Mouse (Mus musculus) liver, embryonic 16.5 days (tissue): ENCODE data around the gene Tcl1b4. TPM values are rescaled to one million over a fixed set of nuclear protein-coding genes. Genes with fewer than 3 reads are reported as not detected.

Experiments
- ATAC-seq: fragments of 200-750 bp; cut with Nextera tagmentation; 2 replicates; pipeline ENCODE4 v1.8.0; 2017; ENCODE audit warnings: low read depth, mild to moderate bottlenecking, moderate number of reproducible peaks, moderate library complexity
- H3K27ac ChIP-seq: fragments of 300-500 bp; sonication (generic); 2 replicates; pipeline ENCODE4 v1.5.1; 2014; ENCODE audit warnings: mild to moderate bottlenecking, low read length
- H3K27me3 ChIP-seq: fragments of 300-500 bp; sonication (generic); 2 replicates; pipeline ENCODE4 v1.6.1; 2014; ENCODE audit warnings: low read depth, low read length, mixed read lengths; ENCODE audit not compliant: control insufficient read depth, insufficient read depth
- H3K36me3 ChIP-seq: fragments of 300-500 bp; sonication (generic); 2 replicates; pipeline ENCODE4 v1.6.1; 2014; ENCODE audit warnings: mild to moderate bottlenecking; ENCODE audit not compliant: control insufficient read depth, insufficient read depth
- H3K4me1 ChIP-seq: fragments of 300-500 bp; sonication (generic); 2 replicates; pipeline ENCODE4 v1.6.1; 2014; ENCODE audit warnings: low read depth, low read length, mixed read lengths; ENCODE audit not compliant: control insufficient read depth
- H3K4me2 ChIP-seq: fragments of 300-500 bp; sonication (generic); 2 replicates; pipeline ENCODE4 v1.6.1; 2014; ENCODE audit warnings: low read depth, low read length, mixed read lengths
- H3K4me3 ChIP-seq: fragments of 300-500 bp; sonication (generic); 2 replicates; pipeline ENCODE4 v1.5.1; 2014; ENCODE audit warnings: low read depth, mild to moderate bottlenecking, low read length
- H3K9ac ChIP-seq: fragments of 300-500 bp; sonication (generic); 2 replicates; pipeline ENCODE4 v1.6.1; 2014; ENCODE audit warnings: low read depth, low read length
- H3K9me3 ChIP-seq: fragments of 300-500 bp; sonication (generic); replicated peaks from 2 replicates; pipeline ENCODE4 v1.6.1; 2016; ENCODE audit warnings: low read length; ENCODE audit not compliant: control insufficient read depth
- WGBS: fragments of 180-500 bp; shearing (Covaris S2); extraction: QIAGEN DNeasy Blood & Tissue Kit; methylation state at CpG from one replicate; pipeline ENCODE4 v1.1.7; 2014; ENCODE audit not compliant: insufficient replicate concordance; 5-methylcytosine and 5-hydroxymethylcytosine counted together
- polyA plus RNA-seq: library from polyadenylated mRNA; unstranded; fragments of >200 nt; fragmentation: Nextera tagmentation; extraction: Ambion mirVana; gene quantifications from 2 replicates; pipeline ENCODE4 v1.2.1, GENCODE M21; 2015

Tcl1b4 gene
- polyA plus RNA-seq, 1 experiment from 2014 or later = not detected

- Histone ChIP-seq H3K9me3 (no peaks in the 10 kb centered on the region), H3K27ac (no peak overlapping the region), H3K27me3 (no peaks in the 10 kb centered on the region), H3K4me2 (no peak overlapping the region), H3K4me1 (no peaks in the 10 kb centered on the region), H3K4me3 (no peak overlapping the region), H3K9ac (no peak overlapping the region), H3K36me3 (no peaks in the 10 kb centered on the region)
- WGBS = 44% methylated on average over 16 of the region's 16 CpGs
- no peak for ATAC-seq
Measured at GRCm38 (mm10) chr12:105224621-105225320, 23.0 kb downstream of the Tcl1b4 start.

- Histone ChIP-seq H3K4me3 (no peak overlapping the region), H3K9ac (no peak overlapping the region), H3K36me3 (no peaks in the 10 kb centered on the region)
Measured at GRCm38 (mm10) chr12:105234362-105234761, 32.6 kb downstream of the Tcl1b4 start.

GRCm38 (mm10) chr12:105235091-105235490, 33.3 kb downstream of the Tcl1b4 start:
- WGBS = 30% methylated on average over 3 of the region's 3 CpGs
- ATAC-seq = no peak
- Histone ChIP-seq H3K36me3 (no peaks in the 10 kb centered on the region), H3K4me2 (no peak overlapping the region), H3K27me3 (no peaks in the 10 kb centered on the region), H3K9ac (no peak overlapping the region), H3K27ac (no peak overlapping the region), H3K4me1 (no peaks in the 10 kb centered on the region), H3K4me3 (no peak overlapping the region), H3K9me3 (no peaks in the 10 kb centered on the region)

More at GRCm38 (mm10) chr12:105234362-105234761, 32.6 kb downstream of the Tcl1b4 start:
- no peaks in the 10 kb centered on the region for H3K27me3 ChIP-seq
- WGBS = 64% methylated on average over 11 of the region's 11 CpGs
- H3K27ac ChIP-seq = no peak overlapping the region
- no peaks in the 10 kb centered on the region for H3K9me3 ChIP-seq
- no peak overlapping the region for H3K4me2 ChIP-seq
- no peak for ATAC-seq
- H3K4me1 ChIP-seq = no peaks in the 10 kb centered on the region

DNA sequence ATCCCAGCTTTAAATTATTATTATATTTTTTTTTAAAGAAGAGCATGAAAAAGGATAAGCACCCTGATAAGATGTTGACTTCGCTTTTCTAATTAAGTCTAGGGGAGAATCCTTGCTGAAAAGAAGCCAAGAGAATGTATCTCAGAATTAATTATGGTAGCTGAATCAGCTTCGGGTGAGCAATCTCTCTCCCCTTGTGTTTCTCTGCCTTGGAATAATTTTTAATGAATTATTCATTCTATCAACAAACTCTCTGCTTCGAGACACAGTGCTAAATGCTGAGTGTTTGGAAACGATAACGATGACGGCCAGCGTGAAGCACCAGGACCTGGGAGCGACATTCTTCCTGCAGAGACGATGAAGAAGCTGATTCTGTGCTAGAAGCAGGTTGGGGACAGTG, 37.3 kb downstream of the Tcl1b4 start:
- Histone ChIP-seq H3K36me3 (no peaks in the 10 kb centered on the region), H3K9ac (no peak overlapping the region), H3K27me3 (no peaks in the 10 kb centered on the region), H3K4me2 (no peak overlapping the region), H3K27ac (no peak overlapping the region), H3K4me1 (no peaks in the 10 kb centered on the region), H3K4me3 (no peak overlapping the region), H3K9me3 (no peaks in the 10 kb centered on the region)
- 69% methylated on average over 9 of the region's 9 CpGs for WGBS
- ATAC-seq = no peak

DNA sequence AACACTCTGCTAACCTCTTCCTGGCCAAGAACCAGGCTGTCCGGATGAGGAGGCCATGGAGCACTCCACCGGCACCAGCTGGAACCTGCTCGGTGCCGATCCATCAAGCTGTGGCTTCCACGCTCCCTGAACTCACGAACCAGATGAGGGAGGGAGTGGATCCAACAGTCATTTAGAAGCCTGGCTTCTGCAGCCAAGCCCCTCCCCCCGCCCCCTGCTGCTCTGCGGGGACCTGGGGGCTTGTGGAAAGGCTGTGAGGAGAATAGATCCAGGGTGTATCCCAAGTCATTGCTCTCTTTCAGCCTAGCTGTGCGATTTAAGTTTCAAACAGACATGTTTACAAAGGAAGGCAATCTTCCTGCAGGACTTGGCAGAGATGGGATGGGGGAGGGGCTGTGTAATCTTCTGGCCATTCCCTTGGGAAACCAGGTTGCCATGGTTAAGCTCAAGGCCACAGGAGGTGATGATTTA, 47.0 kb downstream of the Tcl1b4 start:
- H3K4me2 ChIP-seq = no peak overlapping the region

GRCm38 (mm10) chr12:105253796-105254195, 52.0 kb downstream of the Tcl1b4 start:
- no peaks in the 10 kb centered on the region for H3K36me3 ChIP-seq
- no peak overlapping the region for H3K4me2 ChIP-seq
- H3K9me3 ChIP-seq = no peaks in the 10 kb centered on the region
- 74% methylated on average over 3 of the region's 3 CpGs for WGBS
- H3K9ac ChIP-seq = no peak overlapping the region
- H3K27me3 ChIP-seq = no peaks in the 10 kb centered on the region
- H3K27ac ChIP-seq = no peak overlapping the region
- H3K4me3 ChIP-seq = no peak overlapping the region
- H3K4me1 ChIP-seq = no peaks in the 10 kb centered on the region
- no peak for ATAC-seq

More for the DNA sequence above, 47.0 kb downstream of the Tcl1b4 start:
- Histone ChIP-seq H3K27me3 (no peaks in the 10 kb centered on the region), H3K9ac (no peak overlapping the region), H3K4me1 (no peaks in the 10 kb centered on the region), H3K4me3 (no peak overlapping the region), H3K27ac (no peak overlapping the region), H3K9me3 (no peaks in the 10 kb centered on the region), H3K36me3 (no peaks in the 10 kb centered on the region)
- 5% methylated on average over 9 of the region's 9 CpGs for WGBS
- no peak for ATAC-seq

Other genes starting within 250 kb of the Tcl1b4 start
- gene Syne3, start 192.1 kb upstream of the Tcl1b4 start, polyA plus RNA-seq = 2.8 TPM in 2 replicates
- 424 and 446 TPM in 2 replicates for gene Glrx5, start 169.3 kb upstream of the Tcl1b4 start, polyA plus RNA-seq
- not detected in 2 replicates for gene Tcl1b2, start 55.9 kb upstream of the Tcl1b4 start, polyA plus RNA-seq
- not detected in 2 replicates for gene Tcl1b1, start 42.3 kb upstream of the Tcl1b4 start, polyA plus RNA-seq
- gene Tcl1b5, start 25.6 kb upstream of the Tcl1b4 start, polyA plus RNA-seq = not detected in 2 replicates
- gene Tcl1b3, start 10.9 kb upstream of the Tcl1b4 start, polyA plus RNA-seq = not detected in 2 replicates
- not detected in 2 replicates for gene Tcl1, start 20.8 kb downstream of the Tcl1b4 start, polyA plus RNA-seq
- not detected in 2 replicates for gene Tunar, start 131.9 kb downstream of the Tcl1b4 start, polyA plus RNA-seq